Mouse (Mus musculus) hindbrain, embryonic 16.5 days (tissue): Measurements from ENCODE around the gene Cacna2d2. TPM values are rescaled to one million over a fixed set of nuclear protein-coding genes. Genes with fewer than 3 reads are reported as not detected.

Experiments used
- ATAC-seq: fragments of 200-750 bp; cut with Nextera tagmentation; 2 replicates; pipeline ENCODE4 v1.8.0; 2017; ENCODE audit warnings: moderate TSS enrichment, moderate library complexity
- H3K27ac ChIP-seq: fragments of 300-500 bp; sonication (generic); 2 replicates; pipeline ENCODE4 v1.5.1; 2014; ENCODE audit warnings: low read depth, mild to moderate bottlenecking, control low read depth, low read length, moderate library complexity
- H3K27me3 ChIP-seq: fragments of 300-500 bp; sonication (generic); replicated peaks from 2 replicates; pipeline ENCODE4 v1.6.1; 2014; ENCODE audit warnings: low read length; ENCODE audit not compliant: control insufficient read depth, insufficient read depth
- H3K36me3 ChIP-seq: fragments of 300-500 bp; sonication (generic); 2 replicates; pipeline ENCODE4 v1.6.1; 2014; ENCODE audit warnings: mild to moderate bottlenecking, low read length, moderate library complexity, mixed read lengths; ENCODE audit not compliant: control insufficient read depth, insufficient read depth
- H3K4me1 ChIP-seq: fragments of 300-500 bp; sonication (generic); 2 replicates; pipeline ENCODE4 v1.6.1; 2014; ENCODE audit warnings: low read depth, low read length; ENCODE audit not compliant: control insufficient read depth, insufficient read depth
- H3K4me2 ChIP-seq: fragments of 300-500 bp; sonication (generic); 2 replicates; pipeline ENCODE4 v1.6.1; 2014; ENCODE audit warnings: mild to moderate bottlenecking, low read length, control low read depth, moderate library complexity
- H3K4me3 ChIP-seq: fragments of 300-500 bp; sonication (generic); 2 replicates; pipeline ENCODE4 v1.5.1; 2014; ENCODE audit warnings: mild to moderate bottlenecking, low read length, control low read depth, moderate library complexity
- H3K9ac ChIP-seq: fragments of 300-500 bp; sonication (generic); 2 replicates; pipeline ENCODE4 v1.6.1; 2014; ENCODE audit warnings: low read depth, mild to moderate bottlenecking, control low read depth, low read length, moderate library complexity
- H3K9me3 ChIP-seq: fragments of 300-500 bp; sonication (generic); 2 replicates; pipeline ENCODE4 v1.6.1; 2014; ENCODE audit warnings: mild to moderate bottlenecking, low read length, moderate library complexity; ENCODE audit not compliant: control insufficient read depth
- WGBS: fragments of 180-500 bp; shearing (Covaris S2); extraction: QIAGEN DNeasy Blood & Tissue Kit; methylation state at CpG from one replicate; pipeline ENCODE4 v1.1.7; 2014; 5-methylcytosine and 5-hydroxymethylcytosine counted together
- polyA plus RNA-seq: library from polyadenylated mRNA; unstranded; fragments of >200 nt; fragmentation: Nextera tagmentation; extraction: Ambion mirVana; gene quantifications from 2 replicates; pipeline ENCODE4 v1.2.1, GENCODE M21; 2015

Gene Cacna2d2
- polyA plus RNA-seq, 1 experiment from 2014 or later: 8.1 TPM

GRCm38 (mm10) chr9:107388263-107388662, 11.1 kb upstream of the Cacna2d2 start:
- Histone ChIP-seq H3K27me3 (no peaks in the 10 kb centered on the region), H3K4me3 (no peak overlapping the region), H3K9me3 (no peaks in the 10 kb centered on the region), H3K4me2 (no peak overlapping the region), H3K9ac (no peak overlapping the region), H3K36me3 (no peaks in the 10 kb centered on the region), H3K27ac (no peak overlapping the region), H3K4me1 (peaks cover 3% of the 10 kb centered on the region; the same call in 1 of the 2 replicates)
- 29% methylated on average over 2 of the region's 2 CpGs for WGBS
- ATAC-seq: no peak

GRCm38 (mm10) chr9:107396397-107396796, 3.0 kb upstream of the Cacna2d2 start:
- no peaks in the 10 kb centered on the region for H3K9me3 ChIP-seq
- no peak for ATAC-seq
- H3K4me1 ChIP-seq: peaks cover 6% of the 10 kb centered on the region; the same call in 1 of the 2 replicates
- 43% methylated on average over 4 of the region's 4 CpGs for WGBS
- H3K36me3 ChIP-seq: no peaks in the 10 kb centered on the region
- H3K27ac ChIP-seq: no peak overlapping the region
- no peak overlapping the region for H3K4me3 ChIP-seq
- no peak overlapping the region for H3K9ac ChIP-seq
- H3K27me3 ChIP-seq: peaks cover 5% of the 10 kb centered on the region
- no peak overlapping the region for H3K4me2 ChIP-seq

GRCm38 (mm10) chr9:107398968-107399367, 444 bp upstream of the Cacna2d2 start:
- peak overlapping the region; percentile 83 for H3K4me3 ChIP-seq
- H3K27ac ChIP-seq: peak overlapping the region; percentile 23; the same call in 1 of the 2 replicates
- H3K9ac ChIP-seq: peak overlapping the region; percentile 88

GRCm38 (mm10) chr9:107400060-107400511, 674 bp downstream of the Cacna2d2 start:
- H3K4me1 ChIP-seq: peaks cover 22% of the 10 kb centered on the region
- H3K36me3 ChIP-seq: no peaks in the 10 kb centered on the region
- H3K27ac ChIP-seq: peak overlapping the region; percentile 62
- peak overlapping the region; percentile 88 for H3K9ac ChIP-seq
- peak overlapping the region; percentile 83 for H3K4me3 ChIP-seq
- no peaks in the 10 kb centered on the region for H3K9me3 ChIP-seq
- WGBS: 0% methylated on average over 39 of the region's 45 CpGs
- peak; percentile 25 for ATAC-seq
- peaks cover 5% of the 10 kb centered on the region for H3K27me3 ChIP-seq
- peak overlapping the region; percentile 86 for H3K4me2 ChIP-seq

More at GRCm38 (mm10) chr9:107398968-107399367, 444 bp upstream of the Cacna2d2 start:
- peak overlapping the region; percentile 86 for H3K4me2 ChIP-seq
- no peaks in the 10 kb centered on the region for H3K36me3 ChIP-seq
- no peak for ATAC-seq
- 26% methylated on average over 11 of the region's 11 CpGs for WGBS
- H3K9me3 ChIP-seq: no peaks in the 10 kb centered on the region
- peaks cover 22% of the 10 kb centered on the region for H3K4me1 ChIP-seq
- peaks cover 5% of the 10 kb centered on the region for H3K27me3 ChIP-seq

GRCm38 (mm10) chr9:107400666-107401285, 1.4 kb downstream of the Cacna2d2 start:
- no peaks in the 10 kb centered on the region for H3K9me3 ChIP-seq
- peaks cover 22% of the 10 kb centered on the region for H3K4me1 ChIP-seq
- no peak overlapping the region for H3K27ac ChIP-seq
- WGBS: 14% methylated on average over 12 of the region's 13 CpGs
- peaks cover 5% of the 10 kb centered on the region for H3K27me3 ChIP-seq
- H3K4me3 ChIP-seq: peak overlapping the region; percentile 83
- no peaks in the 10 kb centered on the region for H3K36me3 ChIP-seq
- peak overlapping the region; percentile 86 for H3K4me2 ChIP-seq
- ATAC-seq: no peak
- peak overlapping the region; percentile 88 for H3K9ac ChIP-seq

- Histone ChIP-seq H3K9ac (peak overlapping the region; percentile 88), H3K4me1 (peaks cover 22% of the 10 kb centered on the region), H3K9me3 (no peaks in the 10 kb centered on the region), H3K27me3 (no peaks in the 10 kb centered on the region), H3K27ac (peak overlapping the region; percentile 48), H3K36me3 (no peaks in the 10 kb centered on the region), H3K4me2 (peak overlapping the region; percentile 86), H3K4me3 (peak overlapping the region; percentile 83)
- ATAC-seq: no peak
- whole genome bisulfite sequencing: 55% methylated on average over 7 of the region's 7 CpGs
These were observed 3.7 kb downstream of the Cacna2d2 start for GRCm38 (mm10) chr9:107403116-107403515.

- no peak for ATAC-seq
- no peak overlapping the region for H3K4me2 ChIP-seq
- WGBS: 85% methylated on average over 4 of the region's 4 CpGs
- H3K27ac ChIP-seq: no peak overlapping the region
- H3K4me1 ChIP-seq: no peaks in the 10 kb centered on the region
- no peak overlapping the region for H3K4me3 ChIP-seq
- H3K27me3 ChIP-seq: no peaks in the 10 kb centered on the region
- H3K9ac ChIP-seq: no peak overlapping the region
- H3K9me3 ChIP-seq: no peaks in the 10 kb centered on the region
- no peaks in the 10 kb centered on the region for H3K36me3 ChIP-seq
These were observed 10.0 kb downstream of the Cacna2d2 start for GRCm38 (mm10) chr9:107409449-107409848.

- H3K27ac ChIP-seq: no peak overlapping the region
These were observed 17.7 kb downstream of the Cacna2d2 start for GRCm38 (mm10) chr9:107417106-107417505.

GRCm38 (mm10) chr9:107419491-107420244, 20.3 kb downstream of the Cacna2d2 start:
- Histone ChIP-seq H3K36me3 (no peaks in the 10 kb centered on the region), H3K4me2 (no peak overlapping the region), H3K27ac (no peak overlapping the region), H3K9ac (no peak overlapping the region), H3K27me3 (no peaks in the 10 kb centered on the region), H3K4me1 (peaks cover 11% of the 10 kb centered on the region), H3K9me3 (no peaks in the 10 kb centered on the region), H3K4me3 (no peak overlapping the region)
- ATAC-seq: no peak
- WGBS: 65% methylated on average over 9 of the region's 9 CpGs

More at GRCm38 (mm10) chr9:107417106-107417505, 17.7 kb downstream of the Cacna2d2 start:
- WGBS: 51% methylated on average over 6 of the region's 6 CpGs
- 0 out of 2 replicates have a peak, but pooled peaks have one; percentile 25 for ATAC-seq
- H3K9me3 ChIP-seq: no peaks in the 10 kb centered on the region
- H3K27me3 ChIP-seq: no peaks in the 10 kb centered on the region
- peaks cover 7% of the 10 kb centered on the region; the same call in 1 of the 2 replicates for H3K4me1 ChIP-seq
- H3K4me2 ChIP-seq: no peak overlapping the region
- H3K4me3 ChIP-seq: no peak overlapping the region
- no peaks in the 10 kb centered on the region for H3K36me3 ChIP-seq
- H3K9ac ChIP-seq: no peak overlapping the region
